Mouse (Mus musculus) midbrain, embryonic 13.5 days (tissue): ENCODE results near the gene Rasgef1b. TPM values are rescaled to one million over a fixed set of nuclear protein-coding genes. Genes with fewer than 3 reads are reported as not detected.

Source experiments
- ATAC-seq: fragments of 200-750 bp; cut with Nextera tagmentation; 2 replicates; pipeline ENCODE4 v1.8.0; 2017; ENCODE audit warnings: mild to moderate bottlenecking, moderate TSS enrichment, moderate library complexity
- H3K27ac ChIP-seq: fragments of 300-500 bp; sonication (generic); 2 replicates; pipeline ENCODE4 v1.5.1; 2015; ENCODE audit warnings: inconsistent platforms, mild to moderate bottlenecking, moderate library complexity
- H3K27me3 ChIP-seq: fragments of 300-500 bp; sonication (generic); 2 replicates; pipeline ENCODE4 v1.6.1; 2015; ENCODE audit warnings: mild to moderate bottlenecking, inconsistent platforms
- H3K36me3 ChIP-seq: fragments of 300-500 bp; sonication (generic); 2 replicates; pipeline ENCODE4 v1.6.1; 2015; ENCODE audit warnings: mild to moderate bottlenecking, inconsistent platforms
- H3K4me1 ChIP-seq: fragments of 300-500 bp; sonication (generic); replicated peaks from 2 replicates; pipeline ENCODE4 v1.6.1; 2015; ENCODE audit warnings: inconsistent platforms
- H3K4me2 ChIP-seq: fragments of 300-500 bp; sonication (generic); replicated peaks from 2 replicates; pipeline ENCODE4 v1.6.1; 2015; ENCODE audit warnings: moderate library complexity, mild to moderate bottlenecking, inconsistent platforms
- H3K4me3 ChIP-seq: fragments of 300-500 bp; sonication (generic); replicated peaks from 2 replicates; pipeline ENCODE4 v1.5.1; 2015; ENCODE audit warnings: mild to moderate bottlenecking, inconsistent platforms
- H3K9ac ChIP-seq: fragments of 300-500 bp; sonication (generic); replicated peaks from 2 replicates; pipeline ENCODE4 v1.6.1; 2015; ENCODE audit warnings: mild to moderate bottlenecking, inconsistent platforms
- H3K9me3 ChIP-seq: fragments of 300-500 bp; sonication (generic); 2 replicates; pipeline ENCODE4 v1.6.1; 2016; ENCODE audit warnings: mild to moderate bottlenecking, inconsistent platforms
- WGBS: fragments of 180-500 bp; shearing (Covaris S2); methylation state at CpG from one replicate; pipeline ENCODE4 v1.1.7; 2015; 5-methylcytosine and 5-hydroxymethylcytosine counted together
- polyA plus RNA-seq: library from polyadenylated mRNA; unstranded; fragments of >200 nt; fragmentation: Nextera tagmentation; extraction: Ambion mirVana; gene quantifications from 2 replicates; pipeline ENCODE4 v1.2.1, GENCODE M21; 2015

The Rasgef1b gene
- polyA plus RNA-seq, result 61.3 and 69.2 TPM in 2 replicates

DNA sequence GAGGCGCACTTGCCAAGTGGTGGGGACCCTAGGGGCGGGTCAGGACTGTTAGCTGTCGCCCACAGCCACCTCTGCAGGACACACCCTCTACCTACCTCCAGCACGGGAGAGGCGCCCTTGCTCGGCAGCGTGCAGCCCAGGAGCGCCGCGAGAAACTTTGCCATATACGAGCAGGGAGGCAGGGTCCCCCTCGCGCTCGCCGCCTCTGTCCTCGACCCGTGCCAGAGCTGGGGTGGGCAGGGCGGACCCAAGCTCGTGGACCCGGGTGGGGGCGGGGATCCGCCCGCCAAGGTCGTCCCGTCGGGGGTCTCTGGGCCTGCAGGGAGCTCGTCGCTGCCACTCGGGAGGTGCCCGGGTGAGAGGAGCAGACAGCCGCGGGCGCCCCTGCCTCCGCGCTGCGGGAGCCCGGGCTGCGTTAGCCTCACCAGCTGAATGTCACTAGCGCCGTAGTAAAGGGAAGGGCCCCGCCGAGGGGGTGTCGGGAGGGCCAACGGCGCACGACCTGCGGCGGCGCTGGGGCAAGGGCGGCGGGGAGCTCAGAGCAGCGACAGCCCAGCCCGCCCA lies at the start of gene Rasgef1b:
TSS of gene Rasgef1b (minus strand) at position 417 of the 564 bp plus-strand sequence.
- Histone ChIP-seq H3K27me3 (peaks cover 51% of the 10 kb centered on the region), H3K36me3 (no peaks in the 10 kb centered on the region), H3K4me2 (peak within 1 kb of the TSS; percentile 95), H3K9ac (peak within 1 kb of the TSS; percentile 76), H3K4me1 (peaks cover 24% of the 10 kb centered on the region), H3K9me3 (no peaks in the 10 kb centered on the region), H3K4me3 (peak within 1 kb of the TSS; percentile 67), H3K27ac (peak within 1 kb of the TSS; percentile 85)
- ATAC-seq, result peak; percentile 95
- 0% methylated on average over 38 of the region's 53 CpGs for WGBS

DNA sequence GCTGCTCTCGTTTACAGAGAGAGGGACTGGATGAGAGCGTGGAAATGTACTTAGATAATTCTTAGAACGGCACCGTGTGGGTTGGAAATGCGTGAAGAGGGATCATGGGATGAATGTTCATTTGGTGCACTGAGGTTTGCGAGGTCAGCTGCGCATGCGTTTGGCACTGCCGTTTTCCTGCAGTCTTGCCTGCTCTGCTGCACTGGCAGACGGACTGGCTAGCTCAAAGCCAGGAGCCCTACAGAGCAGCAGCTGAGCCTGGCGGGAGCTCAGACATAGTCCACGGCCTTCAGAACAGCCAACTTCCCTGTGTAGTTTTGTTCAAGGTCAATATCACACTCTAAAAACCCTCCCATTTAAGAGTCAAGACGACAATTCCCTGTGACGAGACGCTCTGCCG lies 46.5 kb upstream of the Rasgef1b start:
- H3K9ac ChIP-seq, result no peak overlapping the region
- WGBS, result 74% methylated on average over 16 of the region's 16 CpGs
- no peak overlapping the region for H3K4me3 ChIP-seq
- H3K27ac ChIP-seq, result no peak overlapping the region
- H3K9me3 ChIP-seq, result no peaks in the 10 kb centered on the region
- no peaks in the 10 kb centered on the region for H3K27me3 ChIP-seq
- no peaks in the 10 kb centered on the region for H3K36me3 ChIP-seq
- H3K4me1 ChIP-seq, result peaks cover 9% of the 10 kb centered on the region
- H3K4me2 ChIP-seq, result no peak overlapping the region
- no peak for ATAC-seq

DNA sequence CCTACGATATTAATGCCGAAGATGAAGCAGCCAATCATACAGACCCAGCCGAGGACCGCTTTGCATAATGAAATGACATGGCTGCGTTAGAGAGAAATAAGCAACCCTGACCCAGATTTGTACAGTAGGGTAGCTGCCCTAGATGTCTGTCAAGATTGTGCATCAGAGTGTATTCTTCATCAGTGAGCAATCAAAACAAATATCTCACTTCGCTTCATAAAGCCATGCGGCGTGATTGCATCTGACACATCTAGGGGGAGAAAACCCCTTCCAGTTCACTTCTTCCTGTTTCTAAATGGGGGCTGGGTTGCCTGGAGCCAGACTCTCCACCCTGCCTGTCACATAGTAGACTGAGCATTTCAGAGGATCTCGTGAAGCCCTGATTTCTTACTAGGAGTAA lies 44.4 kb upstream of the Rasgef1b start:
- peaks cover 9% of the 10 kb centered on the region for H3K4me1 ChIP-seq
- no peaks in the 10 kb centered on the region for H3K27me3 ChIP-seq
- H3K4me3 ChIP-seq, result no peak overlapping the region
- H3K27ac ChIP-seq, result 0 out of 2 replicates have a peak overlapping the region, but pooled peaks have one; percentile 44
- H3K9me3 ChIP-seq, result 0 out of 2 replicates have a peak, but pooled peaks cover 3% of the 10 kb centered on the region
- H3K36me3 ChIP-seq, result no peaks in the 10 kb centered on the region
- 72% methylated on average over 9 of the region's 9 CpGs for WGBS
- peak; percentile 69 for ATAC-seq
- no peak overlapping the region for H3K4me2 ChIP-seq
- H3K9ac ChIP-seq, result no peak overlapping the region

- no peaks in the 10 kb centered on the region for H3K9me3 ChIP-seq
- peaks cover 8% of the 10 kb centered on the region for H3K4me1 ChIP-seq
- no peak overlapping the region for H3K9ac ChIP-seq
- ATAC-seq, result no peak
- no peaks in the 10 kb centered on the region for H3K36me3 ChIP-seq
- 70% methylated on average over 3 of the region's 3 CpGs for WGBS
- no peaks in the 10 kb centered on the region for H3K27me3 ChIP-seq
- no peak overlapping the region for H3K4me2 ChIP-seq
- no peak overlapping the region for H3K4me3 ChIP-seq
- no peak overlapping the region for H3K27ac ChIP-seq
These were observed 35.4 kb upstream of the Rasgef1b start for GRCm38 (mm10) chr5:99764246-99764645.

GRCm38 (mm10) chr5:99758859-99759258 lies 30.0 kb upstream of the Rasgef1b start:
- no peak overlapping the region for H3K4me2 ChIP-seq
- 24% methylated on average over 5 of the region's 5 CpGs for WGBS
- ATAC-seq, result peak; percentile 90
- peaks cover 17% of the 10 kb centered on the region for H3K4me1 ChIP-seq
- no peak overlapping the region for H3K9ac ChIP-seq
- H3K4me3 ChIP-seq, result no peak overlapping the region
- H3K9me3 ChIP-seq, result peaks cover 4% of the 10 kb centered on the region; the same call in 1 of the 2 replicates
- H3K36me3 ChIP-seq, result no peaks in the 10 kb centered on the region
- no peaks in the 10 kb centered on the region for H3K27me3 ChIP-seq
- H3K27ac ChIP-seq, result 0 out of 2 replicates have a peak overlapping the region, but pooled peaks have one; percentile 0

DNA sequence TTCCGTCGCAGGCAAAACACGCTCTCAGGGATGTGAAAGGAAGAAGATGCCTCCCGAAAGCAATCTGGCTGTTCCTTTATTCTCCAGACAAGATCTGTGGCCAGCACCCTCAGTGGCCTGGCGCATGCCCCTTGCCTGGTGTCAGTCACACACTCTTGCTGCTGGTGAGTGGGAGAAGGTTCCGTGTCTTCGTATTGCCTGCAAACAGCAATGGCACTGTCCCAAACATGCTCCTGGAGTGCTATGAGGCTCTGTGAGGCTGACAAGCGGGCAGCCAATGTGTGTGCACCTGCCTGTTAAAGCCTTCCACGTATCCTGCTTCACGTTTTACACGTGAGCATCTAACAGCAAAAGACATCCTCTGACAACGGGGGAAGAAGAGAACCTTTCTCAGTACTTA lies 25.0 kb upstream of the Rasgef1b start:
- Histone ChIP-seq H3K4me2 (peak overlapping the region; percentile 6; the same call in 1 of the 2 replicates), H3K9ac (no peak overlapping the region), H3K9me3 (peaks cover 4% of the 10 kb centered on the region; the same call in 1 of the 2 replicates), H3K27ac (peak overlapping the region; percentile 10; the same call in 1 of the 2 replicates), H3K4me3 (no peak overlapping the region), H3K4me1 (peaks cover 11% of the 10 kb centered on the region), H3K36me3 (no peaks in the 10 kb centered on the region), H3K27me3 (no peaks in the 10 kb centered on the region)
- no peak for ATAC-seq
- 77% methylated on average over 12 of the region's 12 CpGs for WGBS

GRCm38 (mm10) chr5:99753368-99753767 lies 24.5 kb upstream of the Rasgef1b start:
- Histone ChIP-seq H3K27ac (peak overlapping the region; percentile 10; the same call in 1 of the 2 replicates), H3K9me3 (peaks cover 4% of the 10 kb centered on the region; the same call in 1 of the 2 replicates), H3K27me3 (no peaks in the 10 kb centered on the region), H3K4me3 (no peak overlapping the region), H3K4me2 (peak overlapping the region; percentile 6; the same call in 1 of the 2 replicates), H3K36me3 (no peaks in the 10 kb centered on the region), H3K4me1 (peaks cover 7% of the 10 kb centered on the region), H3K9ac (no peak overlapping the region)
- ATAC-seq, result no peak
- 61% methylated on average over 13 of the region's 13 CpGs for WGBS

DNA sequence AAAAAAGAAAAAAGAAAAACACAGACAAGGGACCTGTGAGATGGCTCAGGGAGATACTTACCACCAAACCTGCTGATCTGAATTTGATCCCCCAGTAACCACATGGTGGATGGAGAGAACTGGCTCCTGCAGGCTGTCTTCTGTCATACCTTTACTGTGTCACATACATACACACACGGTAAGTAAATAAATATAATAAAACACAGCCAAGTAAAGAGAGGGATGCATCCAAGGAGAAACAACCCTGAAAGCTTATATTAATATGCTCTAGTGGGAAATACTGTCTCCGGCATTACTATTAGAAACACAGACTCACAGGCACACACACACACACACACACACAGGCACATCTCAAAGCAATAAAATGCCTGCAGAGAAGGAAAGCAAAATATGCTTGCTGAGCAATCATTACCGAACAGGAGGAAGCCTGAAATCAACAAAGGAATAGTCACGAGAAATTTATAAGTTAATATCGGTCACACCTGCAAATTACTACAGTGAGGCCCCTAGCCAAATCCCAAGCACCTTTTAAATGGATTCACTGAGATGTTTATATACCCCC lies 23.9 kb upstream of the Rasgef1b start:
- H3K4me1 ChIP-seq, result peaks cover 7% of the 10 kb centered on the region
- 83% methylated on average over 5 of the region's 5 CpGs for WGBS
- H3K27me3 ChIP-seq, result no peaks in the 10 kb centered on the region
- no peak for ATAC-seq
- no peaks in the 10 kb centered on the region for H3K36me3 ChIP-seq
- H3K4me3 ChIP-seq, result no peak overlapping the region
- peak overlapping the region; percentile 10; the same call in 1 of the 2 replicates for H3K27ac ChIP-seq
- peaks cover 4% of the 10 kb centered on the region; the same call in 1 of the 2 replicates for H3K9me3 ChIP-seq
- no peak overlapping the region for H3K4me2 ChIP-seq
- no peak overlapping the region for H3K9ac ChIP-seq

DNA sequence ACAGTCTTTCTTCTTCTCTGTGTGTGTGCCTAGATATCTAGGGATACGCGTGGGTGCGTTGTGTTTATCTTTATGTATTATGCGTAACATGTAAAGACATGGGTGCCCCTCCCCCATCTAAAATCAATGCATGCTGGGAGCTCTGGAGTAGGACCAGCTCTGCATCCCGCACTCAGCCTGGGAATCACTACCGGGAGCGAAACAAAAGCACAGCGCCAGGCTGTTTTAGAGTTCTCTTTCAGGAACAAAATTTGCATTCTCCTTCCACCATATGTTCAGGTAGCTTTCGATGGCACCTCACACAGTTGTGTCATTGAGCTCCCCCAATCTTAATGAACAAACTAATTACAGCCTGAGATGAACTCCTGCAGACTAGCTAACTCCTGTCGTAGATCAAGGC lies 19.6 kb upstream of the Rasgef1b start:
- Histone ChIP-seq H3K9ac (no peak overlapping the region), H3K4me2 (no peak overlapping the region), H3K27me3 (no peaks in the 10 kb centered on the region), H3K9me3 (no peaks in the 10 kb centered on the region), H3K4me1 (peaks cover 2% of the 10 kb centered on the region; the same call in 1 of the 2 replicates), H3K27ac (no peak overlapping the region), H3K4me3 (no peak overlapping the region), H3K36me3 (no peaks in the 10 kb centered on the region)
- 0 out of 2 replicates have a peak, but pooled peaks have one; percentile 40 for ATAC-seq
- WGBS, result 59% methylated on average over 10 of the region's 10 CpGs

DNA sequence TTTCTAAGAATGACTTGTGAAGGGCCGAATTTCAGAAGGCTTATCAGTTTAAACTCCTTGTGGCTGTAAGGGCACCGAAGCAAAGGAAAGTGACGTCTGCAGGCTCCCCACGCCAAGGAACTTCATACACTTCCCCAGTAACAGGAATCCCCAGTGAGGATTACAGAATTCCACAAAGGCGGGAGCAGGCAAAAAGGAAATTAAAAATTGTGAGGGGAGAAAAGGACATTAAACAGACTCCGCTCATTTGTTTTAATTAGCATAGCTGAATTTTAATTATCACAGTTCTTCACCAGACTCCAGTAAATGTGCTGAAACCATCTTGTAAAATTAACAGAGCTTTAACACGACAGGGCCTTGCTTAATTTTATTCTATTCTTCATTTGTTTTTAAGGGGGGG lies 17.2 kb upstream of the Rasgef1b start:
- Histone ChIP-seq H3K27me3 (no peaks in the 10 kb centered on the region), H3K9ac (no peak overlapping the region), H3K9me3 (no peaks in the 10 kb centered on the region), H3K4me2 (no peak overlapping the region), H3K27ac (no peak overlapping the region), H3K4me3 (no peak overlapping the region), H3K4me1 (peaks cover 9% of the 10 kb centered on the region), H3K36me3 (no peaks in the 10 kb centered on the region)
- WGBS, result 50% methylated on average over 7 of the region's 7 CpGs
- ATAC-seq, result no peak

GRCm38 (mm10) chr5:99742874-99743273 lies 14.0 kb upstream of the Rasgef1b start:
- Histone ChIP-seq H3K27ac (peak overlapping the region; percentile 19; the same call in 1 of the 2 replicates), H3K27me3 (peaks cover 6% of the 10 kb centered on the region; the same call in 1 of the 2 replicates), H3K4me1 (peaks cover 18% of the 10 kb centered on the region), H3K4me2 (no peak overlapping the region), H3K9me3 (no peaks in the 10 kb centered on the region), H3K9ac (no peak overlapping the region), H3K4me3 (no peak overlapping the region), H3K36me3 (no peaks in the 10 kb centered on the region)
- 82% methylated on average over 7 of the region's 7 CpGs for WGBS
- ATAC-seq, result no peak

DNA sequence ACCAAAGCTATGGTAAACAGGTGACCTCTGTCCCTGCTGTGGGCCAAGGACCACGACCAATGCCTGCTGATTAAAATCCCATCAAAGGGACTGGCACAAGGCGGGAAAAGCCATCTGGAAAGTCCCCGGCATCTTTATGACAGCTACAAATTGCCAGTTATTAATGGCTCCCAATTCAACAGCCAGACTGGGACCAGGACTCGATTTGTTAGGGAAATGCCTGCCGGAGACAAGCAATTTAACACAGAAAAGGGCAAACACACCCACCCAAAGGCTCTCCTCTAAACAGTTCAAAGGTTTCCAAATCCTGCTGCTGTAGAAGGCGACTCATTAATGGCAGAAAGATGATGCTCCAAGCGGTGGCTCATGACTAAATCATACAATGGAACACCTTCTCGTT lies 13.2 kb upstream of the Rasgef1b start:
- no peak overlapping the region for H3K4me2 ChIP-seq
- peaks cover 6% of the 10 kb centered on the region; the same call in 1 of the 2 replicates for H3K27me3 ChIP-seq
- no peak overlapping the region for H3K27ac ChIP-seq
- H3K4me1 ChIP-seq, result peaks cover 26% of the 10 kb centered on the region
- no peak overlapping the region for H3K4me3 ChIP-seq
- no peak for ATAC-seq
- H3K9ac ChIP-seq, result no peak overlapping the region
- H3K36me3 ChIP-seq, result no peaks in the 10 kb centered on the region
- WGBS, result 27% methylated on average over 8 of the region's 8 CpGs
- H3K9me3 ChIP-seq, result no peaks in the 10 kb centered on the region
